In the genomic region with DNA sequence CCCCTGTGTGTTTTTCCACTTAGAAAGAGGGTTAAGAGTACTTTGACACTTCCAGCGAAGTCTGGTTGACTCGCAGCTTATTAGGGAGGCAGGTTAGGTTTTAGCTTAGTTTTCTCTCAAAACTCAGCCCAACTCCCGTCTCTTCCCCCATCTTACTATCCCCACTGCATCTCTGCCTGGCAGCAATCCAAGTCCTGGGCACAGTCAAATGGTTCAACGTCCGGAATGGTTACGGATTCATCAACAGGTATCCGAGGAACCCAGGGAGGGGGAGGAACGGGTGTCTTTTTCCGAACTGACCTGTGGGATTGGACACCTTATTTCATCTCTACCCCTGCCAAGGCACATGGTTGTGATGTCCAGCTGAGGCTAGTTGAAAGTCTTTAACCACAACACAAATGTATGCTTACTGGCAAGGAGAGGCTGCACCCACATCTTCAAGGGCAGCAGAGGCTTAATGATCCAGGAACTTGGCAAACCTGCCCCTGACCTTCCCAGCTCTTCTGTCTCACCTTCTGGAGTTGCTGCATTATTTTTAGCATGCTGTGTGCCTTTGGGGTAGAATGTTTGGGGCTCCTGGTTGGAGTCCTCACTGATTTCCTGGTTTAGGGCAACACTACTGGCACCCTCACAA, we compare ENCODE assay signal across 9 mouse cellular contexts. TPM values are rescaled to one million over a fixed set of nuclear protein-coding genes. Genes with fewer than 3 reads are reported as not detected.
A peak's percentile ranks its signal among the peaks of the same experiment; 100 is the strongest.
DNase-seq lines count a peak whose midpoint lies in the region; ATAC-seq and TF ChIP-seq lines count a peak whose summit lies in the region.
"Had no signal": no experiment of that assay in that cellular context is flagged by ENCODE, and none has a peak within 500 bp of the region (broad histone marks: within the 10 kb centered on the region; RNA-seq: fewer than 3 reads in every experiment).

No protein-coding gene starts in this region.

- 41% methylated on average over 9 of the region's 9 CpGs for WGBS in embryonic facial prominence, embryonic 14.5 days
- 36% methylated on average over 9 of the region's 9 CpGs for WGBS in hindbrain, embryonic 16.5 days
- 33% methylated on average over 9 of the region's 9 CpGs for WGBS in limb, embryonic 14.5 days

- peaks cover 9% of the 10 kb centered on the region for H3K4me1 ChIP-seq in ES-Bruce4 (ENCODE audit: control insufficient read depth, insufficient read depth, low read length)
- peaks cover 19% of the 10 kb centered on the region for H3K4me1 ChIP-seq in embryonic facial prominence, embryonic 14.5 days (ENCODE audit: control insufficient read depth, insufficient read depth, low read length)
- H3K4me1 ChIP-seq in hindbrain, embryonic 16.5 days (ENCODE audit: control insufficient read depth, insufficient read depth, low read depth, low read length): peaks cover 15% of the 10 kb centered on the region
- peaks cover 26% of the 10 kb centered on the region for H3K4me1 ChIP-seq in limb, embryonic 14.5 days (ENCODE audit: control insufficient read depth, insufficient read depth, low read length)

- ATAC-seq in embryonic facial prominence, embryonic 14.5 days (ENCODE audit: low read depth): no peak
- ATAC-seq in hindbrain, embryonic 16.5 days: no peak
- no peak for ATAC-seq in limb, embryonic 14.5 days (ENCODE audit: low FRiP score, low read depth)
- no peak for ATAC-seq in megakaryocyte progenitor cell, adult 5-6 weeks (replicated peaks; ENCODE audit: poor library complexity)

- peak overlapping the region; percentile 100 for H3K4me2 ChIP-seq in embryonic facial prominence, embryonic 14.5 days (ENCODE audit: low read depth, low read length)
- peak overlapping the region; percentile 99 for H3K4me2 ChIP-seq in hindbrain, embryonic 16.5 days (ENCODE audit: low read length)
- H3K4me2 ChIP-seq in limb, embryonic 14.5 days (replicated peaks; ENCODE audit: low read depth, low read length, severe bottlenecking): peak overlapping the region; percentile 100

- H3K27me3 ChIP-seq in ES-Bruce4 (ENCODE audit: control insufficient read depth, insufficient read depth, low read length, poor library complexity, severe bottlenecking): no peaks in the 10 kb centered on the region
- H3K27me3 ChIP-seq in embryonic facial prominence, embryonic 14.5 days (replicated peaks; ENCODE audit: control insufficient read depth, insufficient read depth, low read length): no peaks in the 10 kb centered on the region; the same call in none of the 2 replicates
- H3K27me3 ChIP-seq in hindbrain, embryonic 16.5 days (replicated peaks; ENCODE audit: control insufficient read depth, insufficient read depth, low read length): peaks cover 11% of the 10 kb centered on the region
- no peaks in the 10 kb centered on the region for H3K27me3 ChIP-seq in limb, embryonic 14.5 days (ENCODE audit: control insufficient read depth, insufficient read depth, low read length)

- H3K36me3 ChIP-seq in ES-Bruce4 (ENCODE audit: control insufficient read depth, insufficient read depth, low read length, poor library complexity, severe bottlenecking): no peaks in the 10 kb centered on the region; the same call in 1 of the 2 replicates
- H3K36me3 ChIP-seq in embryonic facial prominence, embryonic 14.5 days (ENCODE audit: control insufficient read depth, insufficient read depth, low read length): 0 out of 2 replicates have a peak, but pooled peaks cover under 1% of the 10 kb centered on the region
- H3K36me3 ChIP-seq in hindbrain, embryonic 16.5 days (ENCODE audit: control insufficient read depth, insufficient read depth, low read length): no peaks in the 10 kb centered on the region
- peaks cover under 1% of the 10 kb centered on the region for H3K36me3 ChIP-seq in limb, embryonic 14.5 days (ENCODE audit: control insufficient read depth, insufficient read depth, low read length)

- H3K27ac ChIP-seq in ES-Bruce4 (ENCODE audit: insufficient read depth, low read length): no peak overlapping the region
- no peak overlapping the region for H3K27ac ChIP-seq in embryonic facial prominence, embryonic 14.5 days (replicated peaks; ENCODE audit: low read depth, low read length)
- no peak overlapping the region for H3K27ac ChIP-seq in hindbrain, embryonic 16.5 days (ENCODE audit: low read depth, low read length)
- H3K27ac ChIP-seq in limb, embryonic 14.5 days (replicated peaks; ENCODE audit: low read depth, low read length): no peak overlapping the region
- H3K27ac ChIP-seq in layer of hippocampus, adult 2 months: no peak overlapping the region

- no peak for TF ChIP-seq POLR2A in ES-Bruce4 (IDR thresholded peaks at IDR 0.05; ENCODE audit: insufficient read depth, low read length)
- TF ChIP-seq POLR2A in limb, embryonic 14.5 days (IDR thresholded peaks at IDR 0.05; ENCODE audit: borderline replicate concordance, extremely low read depth, insufficient read depth, insufficient read length): no peak

- H3K9me3 ChIP-seq in ES-Bruce4 (replicated peaks; ENCODE audit: control insufficient read depth, insufficient read depth, low read length, poor library complexity, severe bottlenecking): no peaks in the 10 kb centered on the region
- no peaks in the 10 kb centered on the region for H3K9me3 ChIP-seq in embryonic facial prominence, embryonic 14.5 days (ENCODE audit: control insufficient read depth, low read length)
- no peaks in the 10 kb centered on the region for H3K9me3 ChIP-seq in hindbrain, embryonic 16.5 days (ENCODE audit: control insufficient read depth, low read length)
- no peaks in the 10 kb centered on the region for H3K9me3 ChIP-seq in limb, embryonic 14.5 days (ENCODE audit: control insufficient read depth, low read length)

- TF ChIP-seq CTCF in ES-Bruce4 (IDR thresholded peaks at IDR 0.05; ENCODE audit: low read depth, low read length): no peak
- TF ChIP-seq CTCF in layer of hippocampus, adult 2 months (conservative IDR thresholded peaks at IDR 0.05): no peak

- no peak for DNase-seq in embryonic facial prominence, embryonic 14.5 days (ENCODE audit: low spot score)
- DNase-seq in limb, embryonic 14.5 days (ENCODE audit: low spot score): no peak
- no peak for DNase-seq in urinary bladder, adult 18-20 months (ENCODE audit: low spot score in 2 of 2)
- DNase-seq in spleen, postnatal 4 days (ENCODE audit: low spot score in 2 of 2): no peak
- DNase-seq in layer of hippocampus, adult 2 months (ENCODE audit: low spot score in 2 of 2): no peak

- peak overlapping the region; percentile 94 for H3K9ac ChIP-seq in ES-Bruce4 (ENCODE audit: low read depth, poor library complexity, severe bottlenecking)
- peak overlapping the region; percentile 73 for H3K9ac ChIP-seq in embryonic facial prominence, embryonic 14.5 days (ENCODE audit: low read depth, low read length)
- H3K9ac ChIP-seq in hindbrain, embryonic 16.5 days (ENCODE audit: low read depth, low read length): no peak overlapping the region
- peak overlapping the region; percentile 65; the same call in 1 of the 2 replicates for H3K9ac ChIP-seq in limb, embryonic 14.5 days (ENCODE audit: low read depth, low read length, severe bottlenecking)

- H3K4me3 ChIP-seq in ES-Bruce4 (ENCODE audit: low read depth, low read length): peak overlapping the region; percentile 58
- peak overlapping the region; percentile 61 for H3K4me3 ChIP-seq in embryonic facial prominence, embryonic 14.5 days (ENCODE audit: low read depth, low read length)
- H3K4me3 ChIP-seq in hindbrain, embryonic 16.5 days (ENCODE audit: low read length): peak overlapping the region; percentile 68
- peak overlapping the region; percentile 65 for H3K4me3 ChIP-seq in limb, embryonic 14.5 days (replicated peaks; ENCODE audit: low read length)
- no peak overlapping the region for H3K4me3 ChIP-seq in layer of hippocampus, adult 2 months
- H3K4me3 ChIP-seq: myocyte had no signal

- TF ChIP-seq EP300 in ES-Bruce4 (IDR thresholded peaks at IDR 0.05; ENCODE audit: insufficient read depth, low read depth, low read length): no peak

RNA-seq across cellular contexts. Expression of a gene that starts 1.2 kb away (rescaled TPM):
- 55.2 and 57.2 TPM in 2 replicates for polyA plus RNA-seq in ES-Bruce4 (2011; ENCODE audit: insufficient read depth, insufficient read length, low read depth, missing spikeins)
- 2.9 and 4.2 TPM in 2 replicates for polyA plus RNA-seq in embryonic facial prominence, embryonic 14.5 days (2014; fragmentation: Nextera tagmentation; extraction: Ambion mirVana)
- 5.7 and 6.2 TPM in 2 replicates for polyA plus RNA-seq in hindbrain, embryonic 16.5 days (2015; fragmentation: Nextera tagmentation; extraction: Ambion mirVana)
- polyA plus RNA-seq in limb, embryonic 14.5 days (2012; rRNA removed): 70.1 and 92.8 TPM in 2 replicates
- 7.2 and 10.2 TPM in 2 replicates for polyA plus RNA-seq in limb, embryonic 14.5 days (2014; fragmentation: Nextera tagmentation; extraction: Ambion mirVana)
- total RNA-seq in megakaryocyte progenitor cell, adult 5-6 weeks (2015): 0.32 TPM in 1 of 2 replicates, not detected in the other
- not detected in 2 replicates for total RNA-seq in megakaryocyte progenitor cell, adult 5-6 weeks (2017)
- total RNA-seq in layer of hippocampus, adult 2 months (2021): 10 to 100 TPM; 12.4 to 14.5 TPM

RNA-seq across cellular contexts. Expression of a gene that starts 11.2 kb away (rescaled TPM):
- polyA plus RNA-seq in ES-Bruce4 (2011; ENCODE audit: insufficient read depth, insufficient read length, low read depth, missing spikeins): 2.7 and 3.2 TPM in 2 replicates
- polyA plus RNA-seq in embryonic facial prominence, embryonic 14.5 days (2014; fragmentation: Nextera tagmentation; extraction: Ambion mirVana): 16.9 and 20.8 TPM in 2 replicates
- 4.7 and 5.8 TPM in 2 replicates for polyA plus RNA-seq in hindbrain, embryonic 16.5 days (2015; fragmentation: Nextera tagmentation; extraction: Ambion mirVana)
- polyA plus RNA-seq in limb, embryonic 14.5 days (2012; rRNA removed): 31.0 and 40.4 TPM in 2 replicates
- polyA plus RNA-seq in limb, embryonic 14.5 days (2014; fragmentation: Nextera tagmentation; extraction: Ambion mirVana): 19.3 and 20.9 TPM in 2 replicates
- 0.22 TPM in 1 of 2 replicates, not detected in the other for total RNA-seq in megakaryocyte progenitor cell, adult 5-6 weeks (2015)
- total RNA-seq in megakaryocyte progenitor cell, adult 5-6 weeks (2017): not detected in 2 replicates
- 1 to 10 TPM; 1.8 to 2.2 TPM for total RNA-seq in layer of hippocampus, adult 2 months (2021)

RNA-seq across cellular contexts. Expression of a gene that starts 15.1 kb away (rescaled TPM):
- 1,015 and 1,063 TPM in 2 replicates for polyA plus RNA-seq in ES-Bruce4 (2011; ENCODE audit: insufficient read depth, insufficient read length, low read depth, missing spikeins)
- polyA plus RNA-seq in embryonic facial prominence, embryonic 14.5 days (2014; fragmentation: Nextera tagmentation; extraction: Ambion mirVana): 1,503 and 1,606 TPM in 2 replicates
- polyA plus RNA-seq in hindbrain, embryonic 16.5 days (2015; fragmentation: Nextera tagmentation; extraction: Ambion mirVana): 1,120 and 1,123 TPM in 2 replicates
- polyA plus RNA-seq in limb, embryonic 14.5 days (2012; rRNA removed): 1,009 and 1,079 TPM in 2 replicates
- polyA plus RNA-seq in limb, embryonic 14.5 days (2014; fragmentation: Nextera tagmentation; extraction: Ambion mirVana): 1,556 and 1,603 TPM in 2 replicates
- 1,355 and 1,412 TPM in 2 replicates for total RNA-seq in megakaryocyte progenitor cell, adult 5-6 weeks (2015)
- total RNA-seq in megakaryocyte progenitor cell, adult 5-6 weeks (2017): 1,221 and 1,257 TPM in 2 replicates
- 100 to 1,000 TPM; 413 to 441 TPM for total RNA-seq in layer of hippocampus, adult 2 months (2021)

RNA-seq across cellular contexts. Expression of a gene that starts 23.1 kb away (rescaled TPM):
- polyA plus RNA-seq in ES-Bruce4 (2011; ENCODE audit: insufficient read depth, insufficient read length, low read depth, missing spikeins): 23.9 and 24.4 TPM in 2 replicates
- 55.0 and 57.2 TPM in 2 replicates for polyA plus RNA-seq in embryonic facial prominence, embryonic 14.5 days (2014; fragmentation: Nextera tagmentation; extraction: Ambion mirVana)
- 55.2 and 65.7 TPM in 2 replicates for polyA plus RNA-seq in hindbrain, embryonic 16.5 days (2015; fragmentation: Nextera tagmentation; extraction: Ambion mirVana)
- polyA plus RNA-seq in limb, embryonic 14.5 days (2012; rRNA removed): 94.0 and 110 TPM in 2 replicates
- polyA plus RNA-seq in limb, embryonic 14.5 days (2014; fragmentation: Nextera tagmentation; extraction: Ambion mirVana): 67.3 and 74.4 TPM in 2 replicates
- total RNA-seq in megakaryocyte progenitor cell, adult 5-6 weeks (2015): 106 and 114 TPM in 2 replicates
- 46.2 and 56.3 TPM in 2 replicates for total RNA-seq in megakaryocyte progenitor cell, adult 5-6 weeks (2017)
- 10 to 100 TPM; 35.6 to 41.5 TPM for total RNA-seq in layer of hippocampus, adult 2 months (2021)

RNA-seq across cellular contexts. Expression of a gene that starts 27.7 kb away (rescaled TPM):
- polyA plus RNA-seq in ES-Bruce4 (2011; ENCODE audit: insufficient read depth, insufficient read length, low read depth, missing spikeins): 106 and 144 TPM in 2 replicates
- polyA plus RNA-seq in embryonic facial prominence, embryonic 14.5 days (2014; fragmentation: Nextera tagmentation; extraction: Ambion mirVana): 22.3 and 23.7 TPM in 2 replicates
- 0.17 and 0.33 TPM in 2 replicates for polyA plus RNA-seq in hindbrain, embryonic 16.5 days (2015; fragmentation: Nextera tagmentation; extraction: Ambion mirVana)
- 6.3 and 8.7 TPM in 2 replicates for polyA plus RNA-seq in limb, embryonic 14.5 days (2012; rRNA removed)
- 6.1 and 7.6 TPM in 2 replicates for polyA plus RNA-seq in limb, embryonic 14.5 days (2014; fragmentation: Nextera tagmentation; extraction: Ambion mirVana)
- total RNA-seq in megakaryocyte progenitor cell, adult 5-6 weeks (2015): not detected in 2 replicates
- not detected in 2 replicates for total RNA-seq in megakaryocyte progenitor cell, adult 5-6 weeks (2017)
- total RNA-seq in layer of hippocampus, adult 2 months (2021): not detected
- polyA plus RNA-seq: myocyte had no signal
